Mouse (Mus musculus) bone marrow, adult 2 months (tissue): ENCODE data around the gene Gm49333. TPM values are rescaled to one million over a fixed set of nuclear protein-coding genes. Genes with fewer than 3 reads are reported as not detected.

Experiments used
- H3K27ac ChIP-seq: fragments of 200-500 bp; 2 replicates; pipeline ENCODE4 v1.5.1; 2012; ENCODE audit warnings: low read depth, mild to moderate bottlenecking, control low read depth, inconsistent platforms, low read length; ENCODE audit not compliant: control insufficient read depth, poor library complexity, insufficient read depth
- H3K4me1 ChIP-seq: fragments of 200-500 bp; 2 replicates; pipeline ENCODE4 v1.6.1; 2011; ENCODE audit warnings: low read length; ENCODE audit not compliant: control insufficient read depth, insufficient read depth
- H3K4me3 ChIP-seq: fragments of 200-500 bp; replicated peaks from 2 replicates; pipeline ENCODE3; 2011; ENCODE audit warnings: mild to moderate bottlenecking, low read depth, low read length, control low read depth; ENCODE audit not compliant: control insufficient read depth
- CTCF ChIP-seq: fragments of 200-500 bp; IDR thresholded peaks from 2 replicates; pipeline ENCODE4 v1.5.1; 2011; ENCODE audit warnings: low read length, control low read depth; ENCODE audit not compliant: control insufficient read depth, insufficient read depth
- POLR2A ChIP-seq: fragments of 200-500 bp; IDR thresholded peaks from 2 replicates; pipeline ENCODE4 v1.6.1; 2011; ENCODE audit warnings: low read depth, mild to moderate bottlenecking, control low read depth, low read length, borderline replicate concordance; ENCODE audit not compliant: control insufficient read depth
- WGBS: fragments of 180-500 bp; shearing (Covaris S2); methylation state at CpG from one replicate; pipeline ENCODE4 v1.1.7; 2018; 5-methylcytosine and 5-hydroxymethylcytosine counted together
- polyA plus RNA-seq: library from polyadenylated mRNA; stranded (reverse); fragments of >200 nt; gene quantifications from 2 replicates; pipeline ENCODE4 v1.2.4, GENCODE M21; 2011; ENCODE audit warnings: low replicate concordance; ENCODE audit not compliant: missing spikeins, insufficient read depth, insufficient read length

The Gm49333 gene
- polyA plus RNA-seq, 1 experiment, result not detected

DNA sequence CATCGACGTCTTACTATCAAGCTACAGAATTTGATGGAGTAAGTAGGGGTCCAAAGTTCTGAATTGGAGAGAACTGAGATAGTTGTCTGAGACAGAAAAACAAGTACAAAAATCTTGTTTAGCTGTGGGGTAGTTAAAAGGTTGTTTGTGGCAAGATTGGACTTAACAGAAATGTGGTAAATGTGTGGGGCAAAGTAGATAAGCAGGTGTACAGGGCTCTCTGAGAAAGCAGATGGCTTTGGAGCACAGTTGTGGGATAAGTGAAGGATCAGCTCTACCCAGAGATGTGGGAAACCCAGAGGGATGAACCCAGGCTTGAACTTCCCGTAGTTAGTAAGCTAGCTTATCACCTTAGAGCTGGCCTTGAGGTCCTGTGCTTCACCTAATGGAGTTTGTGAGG lies 79.4 kb downstream of the Gm49333 start:
- no peak overlapping the region for H3K4me3 ChIP-seq
- no peaks in the 10 kb centered on the region; the same call in 1 of the 2 replicates for H3K4me1 ChIP-seq
- 70% methylated on average over 3 of the region's 3 CpGs for WGBS
- TF ChIP-seq POLR2A, result no peak
- TF ChIP-seq CTCF, result no peak
- H3K27ac ChIP-seq, result no peak overlapping the region

DNA sequence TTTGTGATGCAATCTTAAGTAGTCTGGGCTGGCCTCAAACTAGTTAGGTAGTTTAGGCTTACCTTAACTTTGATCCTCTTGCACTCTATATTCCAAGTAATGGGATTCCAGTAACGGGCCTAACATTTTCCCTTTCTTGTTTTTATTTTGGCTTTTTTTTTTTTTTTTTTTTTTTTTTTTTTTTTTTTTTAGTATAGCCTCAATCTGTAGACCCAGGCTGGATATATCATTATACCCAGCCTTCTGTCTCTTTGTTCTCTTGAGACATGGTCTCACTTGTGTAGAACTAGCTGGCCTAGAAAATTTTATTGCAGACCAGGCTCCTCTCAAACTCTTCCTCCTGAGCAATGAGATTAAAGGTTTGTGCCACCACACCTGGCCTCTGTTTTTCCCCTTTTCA lies 80.2 kb downstream of the Gm49333 start:
- no peaks in the 10 kb centered on the region; the same call in 1 of the 2 replicates for H3K4me1 ChIP-seq
- 88% methylated on average over 1 of the region's 1 CpGs for WGBS
- no peak overlapping the region for H3K27ac ChIP-seq
- no peak for TF ChIP-seq POLR2A
- TF ChIP-seq CTCF, result no peak
- no peak overlapping the region for H3K4me3 ChIP-seq

DNA sequence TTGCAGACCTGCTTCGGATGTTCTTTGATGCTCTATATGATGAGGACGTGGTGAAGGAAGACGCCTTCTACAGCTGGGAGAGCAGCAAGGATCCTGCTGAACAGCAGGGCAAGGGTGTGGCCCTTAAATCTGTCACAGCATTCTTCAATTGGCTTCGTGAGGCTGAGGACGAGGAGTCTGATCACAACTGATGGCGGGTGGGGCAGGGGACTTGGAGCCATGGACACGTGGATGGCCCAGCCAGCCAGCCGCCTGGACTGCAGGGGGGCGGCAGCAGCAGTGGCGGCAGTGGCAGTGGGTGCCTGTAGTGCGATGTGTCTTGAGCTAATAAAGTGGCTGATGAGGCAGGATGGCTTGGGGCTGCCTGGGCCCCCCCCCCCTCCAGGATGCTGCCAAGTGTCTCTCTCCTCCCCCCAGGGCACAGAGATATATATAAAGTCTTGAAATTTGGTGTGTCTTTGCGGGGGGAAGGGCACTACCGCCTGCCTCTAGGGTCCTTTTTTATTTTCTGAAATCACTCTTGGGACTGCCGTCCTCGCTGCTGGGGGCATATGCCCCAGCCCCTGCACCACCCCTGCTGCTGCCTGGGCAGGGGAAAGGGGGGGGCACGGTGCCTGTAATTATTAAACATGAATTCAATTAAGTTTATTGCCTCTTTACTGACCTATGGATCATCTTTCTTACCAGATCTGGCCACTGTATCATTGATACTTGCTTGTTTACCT lies 81.0 kb downstream of the Gm49333 start:
- Histone ChIP-seq H3K4me1 (no peaks in the 10 kb centered on the region; the same call in 1 of the 2 replicates), H3K4me3 (no peak overlapping the region), H3K27ac (no peak overlapping the region)
- 84% methylated on average over 16 of the region's 16 CpGs for WGBS
- TF ChIP-seq POLR2A (no peak), CTCF (no peak)

DNA sequence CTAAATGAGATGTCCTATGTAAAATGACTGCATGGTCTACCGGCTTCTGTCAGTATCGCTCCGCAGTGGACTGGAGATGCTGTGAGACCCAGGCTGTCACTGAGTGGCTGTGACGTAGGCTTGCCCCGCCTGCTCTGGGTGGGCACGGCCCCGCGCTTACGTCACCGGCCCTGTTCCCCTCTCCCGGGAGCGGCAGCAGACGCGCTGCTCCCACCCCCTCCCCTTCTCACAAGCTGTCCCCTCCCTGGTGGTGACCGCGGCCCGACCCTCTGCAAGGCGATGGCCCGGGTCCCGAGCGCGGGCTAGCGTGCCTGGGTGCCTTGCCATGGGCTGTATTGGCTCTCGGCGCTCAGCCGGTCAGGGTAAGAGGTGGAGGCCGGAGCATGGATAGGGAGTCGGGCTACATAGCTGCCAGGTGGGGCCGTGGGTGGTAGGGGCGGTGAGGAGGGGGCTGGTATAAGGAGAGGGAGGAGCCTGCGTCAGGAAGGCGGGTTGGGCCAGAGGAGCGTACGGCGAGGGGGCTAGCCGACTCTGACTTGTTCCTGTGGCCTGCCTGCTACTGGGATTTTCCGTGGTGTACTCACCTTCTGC lies 81.8 kb downstream of the Gm49333 start, which contains the start of gene Fam131a:
Gene Fam131a, plus strand, starts transcription at position 131 of the 591 bp plus-strand sequence.
- WGBS, result 2% methylated on average over 37 of the region's 37 CpGs
- Histone ChIP-seq H3K4me3 (peak within 1 kb of the TSS; percentile 57), H3K4me1 (no peaks in the 10 kb centered on the region; the same call in 1 of the 2 replicates), H3K27ac (peak within 1 kb of the TSS; percentile 12; the same call in 1 of the 2 replicates)
- TF ChIP-seq POLR2A (0 out of 2 replicates have a peak, but pooled peaks have one; percentile 29), CTCF (no peak)

DNA sequence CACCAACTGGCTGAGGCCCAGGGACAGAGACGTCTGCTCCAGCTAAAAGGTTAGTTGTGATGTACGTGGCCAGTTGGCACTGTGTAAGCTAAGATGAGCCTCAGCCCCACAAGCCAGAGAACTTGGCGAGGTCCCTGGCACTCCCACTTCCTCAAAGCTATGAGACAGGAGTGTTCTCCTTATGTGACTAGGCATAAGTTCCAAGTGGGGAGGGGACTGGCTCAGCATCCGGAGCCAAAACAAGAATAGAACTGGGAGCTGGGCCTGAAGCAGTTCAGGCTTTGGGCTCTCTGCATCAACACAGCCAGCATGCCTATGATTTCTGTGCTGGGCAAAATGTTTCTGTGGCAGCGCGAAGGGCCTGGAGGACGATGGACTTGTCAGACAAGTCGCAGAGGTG lies 83.4 kb downstream of the Gm49333 start:
- no peak overlapping the region for H3K27ac ChIP-seq
- 48% methylated on average over 8 of the region's 8 CpGs for WGBS
- TF ChIP-seq CTCF (no peak), POLR2A (no peak)
- no peaks in the 10 kb centered on the region; the same call in 1 of the 2 replicates for H3K4me1 ChIP-seq
- H3K4me3 ChIP-seq, result no peak overlapping the region

Other genes starting within 250 kb of the Gm49333 start
- 32.1 and 71.4 TPM in 2 replicates for gene Abcc5, start 185.2 kb upstream of the Gm49333 start, polyA plus RNA-seq
- gene Eif2b5, start 112.8 kb upstream of the Gm49333 start, polyA plus RNA-seq, result 38.0 and 64.7 TPM in 2 replicates
- 12.1 and 19.5 TPM in 2 replicates for gene Dvl3, start 94.6 kb upstream of the Gm49333 start, polyA plus RNA-seq
- 117 and 135 TPM in 2 replicates for gene Ap2m1, start 76.1 kb upstream of the Gm49333 start, polyA plus RNA-seq
- gene Abcf3, start 63.0 kb upstream of the Gm49333 start, polyA plus RNA-seq, result 30.4 and 53.5 TPM in 2 replicates
- not detected in 2 replicates for gene Vwa5b2, start 22.1 kb upstream of the Gm49333 start, polyA plus RNA-seq
- gene Eef1akmt4, start within 50 bp of the Gm49333 start, polyA plus RNA-seq, result 1.1 and 4.3 TPM in 2 replicates
- 7.5 and 11.3 TPM in 2 replicates for gene Alg3, start 125 bp downstream of the Gm49333 start, polyA plus RNA-seq
- gene Camk2n2, start 9.7 kb downstream of the Gm49333 start, polyA plus RNA-seq, result 1.3 TPM in 1 of 2 replicates, not detected in the other
- gene Ece2, start 18.2 kb downstream of the Gm49333 start, polyA plus RNA-seq, result not detected in 2 replicates
- 194 and 227 TPM in 2 replicates for gene Psmd2, start 40.0 kb downstream of the Gm49333 start, polyA plus RNA-seq
- gene Eif4g1, start 56.7 kb downstream of the Gm49333 start, polyA plus RNA-seq, result 90.4 and 125 TPM in 2 replicates
- 3.7 and 7.0 TPM in 2 replicates for gene Fam131a, start 81.6 kb downstream of the Gm49333 start, polyA plus RNA-seq
- 31.6 and 50.1 TPM in 2 replicates for gene Polr2h, start 106.1 kb downstream of the Gm49333 start, polyA plus RNA-seq
- 12.8 and 23.1 TPM in 2 replicates for gene Clcn2, start 106.1 kb downstream of the Gm49333 start, polyA plus RNA-seq
- 0.36 TPM in 1 of 2 replicates, not detected in the other for gene Chrd, start 121.5 kb downstream of the Gm49333 start, polyA plus RNA-seq
- not detected in 2 replicates for gene Thpo, start 122.9 kb downstream of the Gm49333 start, polyA plus RNA-seq